Mouse (Mus musculus): ENCODE measurements at regions not wholly inside any gene's neighbourhood (a gene's known extent, or its start where the extent isn't known, plus 50 kb on each side); places are given as distances from the start of the nearest gene placed in this dataset.

- DNase-seq: no peak
Observed at GRCm38 (mm10) chr13:54320212-54320611, 50.9 kb upstream of the Cplx2 start.

GRCm38 (mm10) chr13:54321011-54321410 is 50.1 kb upstream of the Cplx2 start:
- no peak for DNase-seq

Measured in cerebellum, adult 11 months (tissue).